Mouse (Mus musculus) forebrain, postnatal 0 days (tissue): ENCODE measurements at regions not wholly inside any gene's neighbourhood (a gene's known extent, or its start where the extent isn't known, plus 50 kb on each side); places are given as distances from the start of the nearest gene placed in this dataset.

ENCODE experiments used
- ATAC-seq: fragments of 200-750 bp; cut with Nextera tagmentation; 2 replicates; pipeline ENCODE4 v1.8.0; 2017; ENCODE audit warnings: mild to moderate bottlenecking, moderate library complexity
- DNase-seq: peaks from one replicate; pipeline ENCODE4 v3.0.0-alpha.2; 2015
- H3K27ac ChIP-seq: fragments of 300-500 bp; sonication (generic); 2 replicates; pipeline ENCODE4 v1.5.1; 2014; ENCODE audit warnings: low read depth, mild to moderate bottlenecking, antibody characterized with exemption, low read length, moderate library complexity, mixed read lengths
- H3K27me3 ChIP-seq: fragments of 300-500 bp; sonication (generic); 2 replicates; pipeline ENCODE4 v1.6.1; 2014; ENCODE audit warnings: mild to moderate bottlenecking, low read length, mixed read lengths; ENCODE audit not compliant: insufficient read depth
- H3K36me3 ChIP-seq: fragments of 300-500 bp; sonication (generic); 2 replicates; pipeline ENCODE4 v1.6.1; 2014; ENCODE audit warnings: mild to moderate bottlenecking, moderate library complexity; ENCODE audit not compliant: insufficient read depth
- H3K4me1 ChIP-seq: fragments of 300-500 bp; sonication (generic); 2 replicates; pipeline ENCODE4 v1.6.1; 2014; ENCODE audit warnings: antibody characterized with exemption; ENCODE audit not compliant: insufficient read depth
- H3K4me2 ChIP-seq: fragments of 300-500 bp; sonication (generic); 2 replicates; pipeline ENCODE4 v1.6.1; 2014; ENCODE audit warnings: low read depth, mild to moderate bottlenecking, moderate library complexity
- H3K4me3 ChIP-seq: fragments of 300-500 bp; sonication (generic); 2 replicates; pipeline ENCODE4 v1.5.1; 2014; ENCODE audit warnings: low read depth, low read length, mixed read lengths
- H3K9ac ChIP-seq: fragments of 300-500 bp; sonication (generic); 2 replicates; pipeline ENCODE4 v1.6.1; 2014; ENCODE audit warnings: mild to moderate bottlenecking
- H3K9me3 ChIP-seq: fragments of 300-500 bp; sonication (generic); 2 replicates; pipeline ENCODE4 v1.6.1; 2016; ENCODE audit warnings: low read length
- CTCF ChIP-seq: sonication (generic); IDR thresholded peaks from 2 replicates; pipeline ENCODE4 v1.5.1; 2016; ENCODE audit warnings: antibody characterized with exemption, control low read depth, low read depth
- WGBS: fragments of 180-500 bp; shearing (Covaris S2); extraction: QIAGEN DNeasy Blood & Tissue Kit; methylation state at CpG from one replicate; pipeline ENCODE4 v1.1.7; 2014; 5-methylcytosine and 5-hydroxymethylcytosine counted together

DNA sequence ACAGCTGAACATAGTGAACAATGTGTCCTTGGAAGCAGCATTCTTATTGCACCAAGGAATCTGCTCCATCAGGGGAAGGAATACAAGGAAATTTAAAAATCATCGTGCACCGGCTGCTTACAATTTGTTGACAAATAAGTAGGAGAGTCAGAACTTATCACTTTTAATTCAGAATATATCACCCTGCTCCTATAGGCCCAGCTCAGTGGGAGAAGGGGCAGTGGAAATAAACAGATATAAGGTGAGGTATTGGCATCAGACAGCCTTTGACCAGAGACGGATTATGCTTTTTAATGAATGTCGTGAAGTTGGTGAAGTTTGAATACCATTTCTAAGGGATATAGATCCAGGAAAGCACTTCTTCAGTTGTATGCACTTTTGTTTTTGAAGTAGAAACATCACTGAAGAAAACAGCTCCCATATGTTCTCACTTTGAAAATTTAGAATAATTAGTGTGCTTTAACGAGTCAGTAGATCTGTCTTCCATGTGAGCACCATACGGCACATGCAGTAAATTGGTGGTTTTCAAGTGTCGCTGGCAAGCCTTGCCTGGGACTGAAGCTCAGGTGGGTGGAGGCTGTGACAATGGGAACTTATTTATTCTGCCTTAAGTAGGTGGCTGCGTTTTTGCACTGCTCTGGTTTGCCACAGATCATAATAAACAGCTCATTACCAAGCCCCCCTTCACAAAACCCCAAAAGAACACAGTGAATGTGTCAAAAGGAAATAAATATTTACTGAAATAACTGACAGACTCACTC is 176.1 kb upstream of the Clnk start:
- no peak overlapping the region for H3K9ac ChIP-seq
- H3K9me3 ChIP-seq, result no peaks in the 10 kb centered on the region
- H3K27me3 ChIP-seq, result no peaks in the 10 kb centered on the region
- 45% methylated on average over 8 of the region's 8 CpGs for WGBS
- H3K4me1 ChIP-seq, result no peaks in the 10 kb centered on the region
- DNase-seq (peak; percentile 73), ATAC-seq (peak; percentile 78)
- no peak overlapping the region for H3K4me2 ChIP-seq
- H3K4me3 ChIP-seq, result no peak overlapping the region
- TF ChIP-seq CTCF, result no peak
- no peaks in the 10 kb centered on the region for H3K36me3 ChIP-seq
- H3K27ac ChIP-seq, result no peak overlapping the region

DNA sequence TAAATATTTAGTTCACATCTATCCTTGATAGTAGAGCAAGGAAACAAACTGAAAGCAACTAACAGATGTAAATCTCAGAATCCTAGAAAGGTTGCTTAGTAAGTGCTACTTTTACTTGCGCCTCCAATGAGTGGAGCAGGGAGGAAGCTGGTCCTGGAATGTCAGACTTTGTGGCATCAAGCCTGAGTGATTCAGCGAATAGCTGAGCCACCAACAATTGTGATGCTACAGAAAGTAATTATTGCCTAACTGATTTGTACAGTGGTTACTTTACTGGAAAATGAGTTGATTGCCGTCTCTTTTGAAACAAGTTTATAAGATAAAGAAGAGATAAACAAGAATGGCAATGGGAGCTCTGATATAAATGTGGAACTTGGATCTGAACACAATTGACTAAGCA is 173.9 kb upstream of the Clnk start:
- WGBS, result 87% methylated on average over 3 of the region's 3 CpGs
- H3K9me3 ChIP-seq, result no peaks in the 10 kb centered on the region
- no peak for ATAC-seq

DNA sequence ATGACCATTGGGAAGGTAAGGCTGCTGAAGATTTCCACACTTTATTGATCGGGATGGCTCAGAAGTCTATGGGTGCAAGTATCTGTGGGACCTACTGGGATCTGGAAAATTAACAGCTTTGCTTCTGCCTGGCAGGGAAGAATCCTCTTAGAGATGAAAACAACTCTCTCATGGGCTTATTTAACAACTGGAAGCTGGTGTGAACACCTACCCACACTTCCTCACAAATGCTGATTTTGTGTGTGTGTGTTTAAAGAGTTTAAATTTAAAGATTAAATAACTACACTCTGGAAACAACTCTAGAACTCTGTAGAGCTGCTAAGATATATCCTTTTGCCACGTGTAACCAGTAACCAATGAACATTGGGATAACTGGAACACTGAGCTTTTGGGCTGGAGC is 172.5 kb upstream of the Clnk start:
- H3K9me3 ChIP-seq, result no peaks in the 10 kb centered on the region
- no peaks in the 10 kb centered on the region for H3K27me3 ChIP-seq
- H3K9ac ChIP-seq, result no peak overlapping the region
- no peak overlapping the region for H3K27ac ChIP-seq
- no peak for TF ChIP-seq CTCF
- ATAC-seq (no peak), DNase-seq (no peak)
- no peak overlapping the region for H3K4me3 ChIP-seq
- no peak overlapping the region for H3K4me2 ChIP-seq
- no peaks in the 10 kb centered on the region for H3K36me3 ChIP-seq
- 67% methylated on average over 2 of the region's 2 CpGs for WGBS
- no peaks in the 10 kb centered on the region for H3K4me1 ChIP-seq

More for the DNA sequence above, 173.9 kb upstream of the Clnk start:
- Histone ChIP-seq H3K36me3 (no peaks in the 10 kb centered on the region), H3K9ac (no peak overlapping the region), H3K27ac (no peak overlapping the region), H3K4me2 (no peak overlapping the region), H3K4me3 (no peak overlapping the region), H3K27me3 (no peaks in the 10 kb centered on the region), H3K4me1 (no peaks in the 10 kb centered on the region)
- no peak for TF ChIP-seq CTCF
- DNase-seq, result no peak

DNA sequence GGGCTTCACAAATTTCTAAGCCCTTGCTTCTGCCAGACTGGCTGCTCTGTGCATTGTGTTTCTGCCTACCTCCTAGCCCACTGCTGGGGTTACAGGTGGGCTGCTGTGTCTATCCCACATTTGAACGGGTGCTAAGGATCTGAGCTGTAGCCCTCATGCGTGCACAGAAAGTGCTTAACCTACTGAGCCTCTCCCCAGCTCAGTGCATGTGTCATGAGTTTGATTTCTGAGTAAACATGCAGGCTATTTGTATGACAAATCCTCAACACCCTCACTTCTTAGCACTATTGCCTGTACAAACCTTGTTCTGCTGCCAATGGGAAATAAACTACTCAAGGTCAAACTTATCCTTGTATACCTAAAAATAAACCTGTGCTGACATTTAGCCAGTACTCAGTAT is 163.9 kb upstream of the Clnk start:
- H3K4me2 ChIP-seq, result no peak overlapping the region
- no peak for TF ChIP-seq CTCF
- H3K27me3 ChIP-seq, result no peaks in the 10 kb centered on the region
- H3K9me3 ChIP-seq, result no peaks in the 10 kb centered on the region
- ATAC-seq, result no peak
- no peak overlapping the region for H3K9ac ChIP-seq
- no peaks in the 10 kb centered on the region for H3K36me3 ChIP-seq
- 88% methylated on average over 2 of the region's 2 CpGs for WGBS
- no peak overlapping the region for H3K27ac ChIP-seq
- H3K4me1 ChIP-seq, result no peaks in the 10 kb centered on the region
- H3K4me3 ChIP-seq, result no peak overlapping the region
- no peak for DNase-seq

DNA sequence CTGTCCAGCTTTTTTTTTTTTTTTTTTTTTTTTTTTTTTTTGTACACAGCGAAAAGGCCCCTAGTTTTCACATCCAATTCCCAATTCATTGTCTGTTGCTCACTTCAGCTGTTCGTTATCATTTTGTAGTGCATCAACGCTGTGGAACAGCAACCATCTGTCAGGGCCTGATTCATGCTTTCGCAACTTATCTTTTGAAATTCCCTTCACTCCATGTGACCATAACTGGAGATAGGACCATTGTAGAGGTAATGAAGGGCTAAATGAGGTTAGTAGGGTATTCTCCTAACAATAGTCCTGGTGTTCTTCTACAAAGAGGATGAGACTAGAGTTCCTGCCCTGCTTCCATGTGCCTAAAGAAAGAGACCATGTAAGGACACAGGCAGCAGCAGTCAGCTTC is 146.6 kb upstream of the Clnk start:
- H3K9me3 ChIP-seq, result no peaks in the 10 kb centered on the region

DNA sequence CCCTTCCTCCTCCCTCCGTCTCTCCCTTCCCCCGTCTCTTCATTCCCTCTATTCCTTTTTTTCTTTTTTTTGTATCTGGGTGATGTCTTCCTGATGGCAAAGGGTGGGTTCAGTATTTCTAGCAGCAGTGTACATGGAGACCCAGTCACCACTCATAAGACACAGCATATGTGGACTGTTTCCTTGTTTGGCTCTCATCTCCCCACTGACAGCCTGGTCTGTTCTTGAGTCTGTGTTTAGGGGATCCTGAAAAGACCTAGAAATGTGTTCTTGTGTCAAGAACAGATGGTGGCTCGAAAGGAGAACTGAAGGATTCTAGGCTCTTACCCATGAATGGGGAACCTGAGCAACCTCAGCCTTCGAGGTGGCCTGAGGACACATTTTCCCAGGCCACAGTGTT is 124.0 kb upstream of the Clnk start:
- whole genome bisulfite sequencing, result 73% methylated on average over 4 of the region's 4 CpGs
- DNase-seq, result no peak
- Histone ChIP-seq H3K4me3 (no peak overlapping the region), H3K27me3 (no peaks in the 10 kb centered on the region), H3K9me3 (no peaks in the 10 kb centered on the region), H3K4me2 (no peak overlapping the region), H3K27ac (no peak overlapping the region), H3K9ac (no peak overlapping the region), H3K4me1 (0 out of 2 replicates have a peak, but pooled peaks cover 3% of the 10 kb centered on the region), H3K36me3 (no peaks in the 10 kb centered on the region)
- TF ChIP-seq CTCF, result no peak
- ATAC-seq, result peak; percentile 69

More for the DNA sequence above, 146.6 kb upstream of the Clnk start:
- no peak for ATAC-seq
- Histone ChIP-seq H3K9ac (no peak overlapping the region), H3K27ac (no peak overlapping the region), H3K4me1 (no peaks in the 10 kb centered on the region), H3K27me3 (no peaks in the 10 kb centered on the region), H3K4me2 (no peak overlapping the region), H3K36me3 (no peaks in the 10 kb centered on the region), H3K4me3 (no peak overlapping the region)
- WGBS, result 52% methylated on average over 4 of the region's 4 CpGs
- no peak for TF ChIP-seq CTCF
- no peak for DNase-seq

DNA sequence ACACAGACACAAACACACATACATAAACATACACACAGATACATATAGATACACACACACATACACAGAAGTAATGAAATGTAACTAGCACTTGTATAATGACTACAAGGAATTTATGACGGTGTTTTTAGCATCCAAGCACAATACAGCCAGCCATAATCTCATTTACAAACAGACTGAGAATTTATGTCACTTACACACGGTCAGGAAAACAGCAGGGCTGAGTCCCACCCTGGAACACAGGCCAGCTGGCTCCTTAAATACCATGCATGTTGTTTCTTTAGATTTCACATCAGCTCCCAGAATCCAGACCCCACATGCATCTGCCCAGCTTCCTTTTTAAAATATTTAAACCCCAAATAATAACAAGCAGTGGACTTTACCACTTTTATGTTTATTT is 123.1 kb upstream of the Clnk start:
- no peak for ATAC-seq
- H3K36me3 ChIP-seq, result no peaks in the 10 kb centered on the region
- H3K4me2 ChIP-seq, result no peak overlapping the region
- no peak for TF ChIP-seq CTCF
- 20% methylated on average over 2 of the region's 2 CpGs for WGBS
- H3K4me1 ChIP-seq, result 0 out of 2 replicates have a peak, but pooled peaks cover 3% of the 10 kb centered on the region
- no peak overlapping the region for H3K27ac ChIP-seq
- no peaks in the 10 kb centered on the region for H3K9me3 ChIP-seq
- H3K4me3 ChIP-seq, result no peak overlapping the region
- DNase-seq, result no peak
- no peak overlapping the region for H3K9ac ChIP-seq
- H3K27me3 ChIP-seq, result no peaks in the 10 kb centered on the region
